Mouse (Mus musculus) heart, adult 2 months (tissue): Measurements from ENCODE around the gene Phf12. TPM values are rescaled to one million over a fixed set of nuclear protein-coding genes. Genes with fewer than 3 reads are reported as not detected.
A peak's percentile ranks its signal among the peaks of the same experiment; 100 is the strongest.

Source experiments
- DNase-seq, 2 experiments: peaks; one replicate each; pipeline ENCODE4 v3.0.0; 2021
- H3K27ac ChIP-seq: fragments of 200-600 bp; 2 replicates; pipeline ENCODE4 v1.8.1; 2022
- H3K27me3 ChIP-seq: fragments of 200-500 bp; 2 replicates; pipeline ENCODE4 v1.6.1; 2012; ENCODE audit warnings: mild to moderate bottlenecking, low read length, inconsistent platforms, mixed read lengths; ENCODE audit not compliant: control insufficient read depth, insufficient read depth
- H3K36me3 ChIP-seq: fragments of 200-500 bp; 2 replicates; pipeline ENCODE4 v1.6.1; 2012; ENCODE audit warnings: low read length, inconsistent platforms; ENCODE audit not compliant: control insufficient read depth, insufficient read depth
- H3K4me1 ChIP-seq: fragments of 200-500 bp; 2 replicates; pipeline ENCODE4 v1.6.1; 2011; ENCODE audit warnings: low read length; ENCODE audit not compliant: control insufficient read depth, insufficient read depth
- H3K4me3 ChIP-seq: fragments of 200-600 bp; 2 replicates; pipeline ENCODE4 v1.8.1; 2022
- H3K79me2 ChIP-seq: fragments of 200-500 bp; replicated peaks from 2 replicates; pipeline ENCODE4 v1.6.1; 2012; ENCODE audit warnings: mild to moderate bottlenecking, inconsistent platforms, low read length, moderate library complexity, mixed read lengths; ENCODE audit not compliant: control insufficient read depth, insufficient read depth
- H3K9ac ChIP-seq: fragments of 200-500 bp; 2 replicates; pipeline ENCODE4 v1.6.1; 2012; ENCODE audit warnings: low read depth, mild to moderate bottlenecking, control low read depth, inconsistent platforms, low read length, mixed read lengths
- CTCF ChIP-seq: fragments of 200-600 bp; IDR thresholded peaks from 2 replicates; pipeline ENCODE4 v1.8.1; 2022; ENCODE audit warnings: antibody characterized with exemption, mild to moderate bottlenecking, moderate library complexity
- EP300 ChIP-seq: fragments of 200-500 bp; IDR thresholded peaks from 2 replicates; pipeline ENCODE4 v1.6.1; 2011; ENCODE audit warnings: low read depth, low read length, control low read depth; ENCODE audit not compliant: insufficient read depth
- POLR2A ChIP-seq: fragments of 200-500 bp; IDR thresholded peaks from 2 replicates; pipeline ENCODE4 v1.6.1; 2011; ENCODE audit warnings: mild to moderate bottlenecking, low read depth, low read length, control low read depth; ENCODE audit not compliant: insufficient read depth
- WGBS: fragments of 180-500 bp; shearing (Covaris S2); methylation state at CpG from one replicate; pipeline ENCODE4 v1.1.7; 2018; 5-methylcytosine and 5-hydroxymethylcytosine counted together
- intact Hi-C: fragments of 180-260 bp; cut with DNase I; formaldehyde crosslinking; loops from one replicate; pipeline ENCODE4 v1.15.1; 2025
- polyA plus RNA-seq: library from polyadenylated mRNA; depleted of rRNA; stranded (reverse); fragments of >200 nt; gene quantifications from 2 replicates; pipeline ENCODE4 v1.2.3, GENCODE M21; 2012
- total RNA-seq, 2 experiments: library from RNA; stranded (reverse); gene quantifications; 2 replicates each; pipeline ENCODE4 v1.2.3; 2021

The Phf12 gene
- total and polyA plus RNA-seq, 3 experiments, result 22.3 to 30.5 (median 23.6) TPM

- intact Hi-C loops, result no loop called here
- Histone ChIP-seq H3K9ac (no peak overlapping the region), H3K27me3 (no peaks in the 10 kb centered on the region), H3K36me3 (no peaks in the 10 kb centered on the region), H3K79me2 (no peaks in the 10 kb centered on the region), H3K4me3 (no peak overlapping the region), H3K4me1 (no peaks in the 10 kb centered on the region), H3K27ac (no peak overlapping the region)
- no peak for DNase-seq
- no peak for TF ChIP-seq EP300
- no peak for TF ChIP-seq CTCF
- TF ChIP-seq POLR2A, result no peak
- WGBS, result 71% methylated on average over 5 of the region's 5 CpGs
Measured at GRCm38 (mm10) chr11:77942230-77942629, 40.3 kb upstream of the Phf12 start.

GRCm38 (mm10) chr11:77947860-77948259 lies 34.7 kb upstream of the Phf12 start:
- WGBS, result 21% methylated on average over 9 of the region's 9 CpGs
- H3K9ac ChIP-seq, result no peak overlapping the region
- H3K27ac ChIP-seq, result no peak overlapping the region
- H3K36me3 ChIP-seq, result no peaks in the 10 kb centered on the region
- DNase-seq, result no peak
- TF ChIP-seq POLR2A, result no peak
- TF ChIP-seq EP300, result no peak
- TF ChIP-seq CTCF, result no peak
- H3K4me3 ChIP-seq, result no peak overlapping the region
- H3K27me3 ChIP-seq, result no peaks in the 10 kb centered on the region; the same call in none of the 2 replicates
- H3K4me1 ChIP-seq, result no peaks in the 10 kb centered on the region
- no peaks in the 10 kb centered on the region for H3K79me2 ChIP-seq
- intact Hi-C loops, result no loop called here

GRCm38 (mm10) chr11:77950125-77950685 lies 32.3 kb upstream of the Phf12 start:
- no peak for TF ChIP-seq CTCF
- no peak for TF ChIP-seq POLR2A
- TF ChIP-seq EP300, result no peak
- no peaks in the 10 kb centered on the region for H3K36me3 ChIP-seq
- H3K9ac ChIP-seq, result no peak overlapping the region
- H3K27ac ChIP-seq, result no peak overlapping the region
- no peaks in the 10 kb centered on the region for H3K79me2 ChIP-seq
- DNase-seq, result no peak
- intact Hi-C loops, result no loop called here
- H3K4me3 ChIP-seq, result no peak overlapping the region
- no peaks in the 10 kb centered on the region for H3K4me1 ChIP-seq
- 10% methylated on average over 12 of the region's 12 CpGs for WGBS
- no peaks in the 10 kb centered on the region; the same call in none of the 2 replicates for H3K27me3 ChIP-seq

GRCm38 (mm10) chr11:77950797-77951228 lies 31.7 kb upstream of the Phf12 start:
- Histone ChIP-seq H3K36me3 (no peaks in the 10 kb centered on the region), H3K79me2 (no peaks in the 10 kb centered on the region), H3K4me1 (no peaks in the 10 kb centered on the region), H3K9ac (no peak overlapping the region), H3K27ac (no peak overlapping the region), H3K4me3 (no peak overlapping the region), H3K27me3 (no peaks in the 10 kb centered on the region; the same call in none of the 2 replicates)
- no peak for DNase-seq
- TF ChIP-seq CTCF, result no peak
- no peak for TF ChIP-seq POLR2A
- intact Hi-C loops, result no loop called here
- WGBS, result 50% methylated on average over 5 of the region's 5 CpGs

GRCm38 (mm10) chr11:77953671-77954070 lies 28.9 kb upstream of the Phf12 start:
- H3K9ac ChIP-seq, result no peak overlapping the region
- no peak for DNase-seq
- 29% methylated on average over 9 of the region's 9 CpGs for WGBS
- TF ChIP-seq EP300 (no peak), CTCF (peak; percentile 67)
- H3K4me1 ChIP-seq, result no peaks in the 10 kb centered on the region
- H3K79me2 ChIP-seq, result no peaks in the 10 kb centered on the region
- H3K4me3 ChIP-seq, result no peak overlapping the region
- no peak overlapping the region for H3K27ac ChIP-seq
- H3K36me3 ChIP-seq, result no peaks in the 10 kb centered on the region
- intact Hi-C loops, result loop anchor here (1.0 kb wide), 1 partner anchor 37 kb away; no protein-coding TSS in a partner anchor
- no peaks in the 10 kb centered on the region; the same call in 1 of the 2 replicates for H3K27me3 ChIP-seq

GRCm38 (mm10) chr11:77956428-77956827 lies 26.1 kb upstream of the Phf12 start:
- TF ChIP-seq EP300 (no peak), CTCF (no peak), POLR2A (no peak)
- intact Hi-C loops, result no loop called here
- WGBS, result 59% methylated on average over 3 of the region's 3 CpGs

More at GRCm38 (mm10) chr11:77956428-77956827, 26.1 kb upstream of the Phf12 start:
- no peak overlapping the region for H3K4me3 ChIP-seq
- H3K36me3 ChIP-seq, result no peaks in the 10 kb centered on the region
- H3K4me1 ChIP-seq, result no peaks in the 10 kb centered on the region
- H3K27me3 ChIP-seq, result no peaks in the 10 kb centered on the region
- no peak for DNase-seq
- H3K27ac ChIP-seq, result no peak overlapping the region
- H3K79me2 ChIP-seq, result no peaks in the 10 kb centered on the region
- H3K9ac ChIP-seq, result no peak overlapping the region
